Mouse (Mus musculus): ENCODE results near the gene Chn2. TPM values are rescaled to one million over a fixed set of nuclear protein-coding genes. Genes with fewer than 3 reads are reported as not detected.

Gene Chn2
- total RNA-seq, 2 experiments from 2014 or later: 5.4 to 6.2 TPM

DNA sequence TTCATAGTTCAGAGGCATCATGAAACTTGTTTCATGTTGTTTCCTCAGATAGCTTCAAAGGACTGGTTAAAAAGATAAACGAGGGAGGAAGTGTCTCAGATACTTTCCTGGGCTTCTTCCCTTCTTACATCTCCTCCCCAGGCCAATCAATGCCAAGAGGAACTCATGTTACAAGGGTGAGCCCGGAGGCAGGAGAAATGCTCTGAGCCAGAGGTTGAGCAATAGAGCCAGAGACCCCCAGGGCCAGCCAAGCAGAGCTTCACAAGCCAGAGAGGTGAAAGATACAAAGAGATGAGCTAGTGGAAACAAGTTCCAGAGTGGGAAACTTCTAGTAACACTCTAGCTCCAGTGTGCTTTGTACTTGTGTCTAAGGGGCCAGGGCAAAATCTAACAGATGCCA lies 38.9 kb downstream of the Chn2 start:
- DNase-seq: no peak

DNA sequence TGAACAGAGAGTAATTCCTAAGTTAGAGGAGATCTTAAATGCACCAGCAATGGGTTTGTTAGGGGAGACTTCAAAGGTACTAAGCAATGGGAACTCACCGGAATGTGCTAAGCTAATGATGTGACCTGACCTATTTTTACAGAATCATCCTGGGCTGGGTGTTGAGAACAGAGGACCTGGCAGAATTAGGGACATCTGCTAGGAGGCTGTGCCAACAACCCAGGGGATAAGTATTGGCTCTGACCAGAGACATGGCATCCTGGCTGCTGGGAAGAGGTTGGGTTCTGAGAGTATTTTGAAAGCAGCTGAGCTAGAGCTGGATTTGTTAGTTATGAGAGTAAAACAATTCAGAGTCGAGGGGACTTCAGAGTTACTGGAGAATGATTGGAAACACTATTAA lies 40.5 kb downstream of the Chn2 start:
- DNase-seq: no peak

DNA sequence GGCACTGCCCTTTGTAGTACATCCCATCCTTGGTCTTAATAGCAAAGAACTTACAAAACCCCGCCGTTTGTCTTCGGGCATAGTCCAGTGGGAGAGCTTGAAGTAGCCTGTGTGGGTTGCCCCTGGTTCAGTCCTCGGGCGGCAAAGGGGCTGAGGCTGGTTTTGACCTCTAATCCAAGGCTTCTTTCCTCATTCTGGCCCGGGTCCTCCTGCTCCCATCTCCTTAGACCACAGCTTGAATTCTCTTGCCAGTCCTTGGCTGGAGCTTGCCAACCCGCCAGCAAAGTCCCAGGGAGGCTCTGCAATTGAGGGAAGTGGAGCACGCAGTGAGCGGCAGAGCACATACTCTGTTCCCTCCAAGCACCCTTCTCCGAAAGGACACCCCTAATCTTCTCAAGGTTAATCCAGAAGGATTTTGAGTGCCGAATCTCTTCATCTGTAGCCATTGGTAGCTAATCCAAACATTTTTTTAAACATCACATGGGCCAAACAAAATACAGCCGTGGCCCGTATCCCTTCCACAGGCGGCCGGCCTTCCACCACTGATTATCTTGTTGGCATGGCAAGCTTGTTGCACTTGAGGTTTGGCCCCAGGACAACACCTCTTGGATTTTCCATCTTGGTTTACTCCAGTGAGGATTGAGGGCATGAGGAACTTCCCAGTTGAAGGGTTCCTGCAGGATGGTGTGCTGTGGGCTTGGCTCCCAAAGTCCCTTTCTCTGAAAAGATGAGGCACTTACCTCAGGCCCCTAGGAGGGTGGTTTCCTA lies 41.3 kb downstream of the Chn2 start:
- peak; percentile 54 for DNase-seq

DNA sequence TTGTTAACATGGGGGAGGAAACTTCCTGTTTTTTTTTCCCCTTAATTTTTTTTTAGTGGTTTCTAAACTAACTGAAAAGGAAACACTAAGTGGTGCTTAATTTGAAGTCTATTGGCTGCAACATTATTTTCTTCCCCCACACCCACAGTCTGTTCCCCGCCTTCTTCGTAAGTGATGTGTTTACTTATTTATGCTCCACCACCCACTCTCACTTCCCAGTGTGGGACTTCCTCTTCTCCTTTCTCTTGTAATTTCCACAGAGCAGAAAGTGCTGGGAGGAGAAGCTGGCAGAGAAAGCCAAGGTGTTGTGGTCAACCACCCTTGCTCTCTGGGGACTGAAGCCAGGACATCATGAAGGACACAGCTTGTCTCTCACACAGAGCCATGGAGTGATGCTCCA lies 43.2 kb downstream of the Chn2 start:
- DNase-seq: no peak

DNA sequence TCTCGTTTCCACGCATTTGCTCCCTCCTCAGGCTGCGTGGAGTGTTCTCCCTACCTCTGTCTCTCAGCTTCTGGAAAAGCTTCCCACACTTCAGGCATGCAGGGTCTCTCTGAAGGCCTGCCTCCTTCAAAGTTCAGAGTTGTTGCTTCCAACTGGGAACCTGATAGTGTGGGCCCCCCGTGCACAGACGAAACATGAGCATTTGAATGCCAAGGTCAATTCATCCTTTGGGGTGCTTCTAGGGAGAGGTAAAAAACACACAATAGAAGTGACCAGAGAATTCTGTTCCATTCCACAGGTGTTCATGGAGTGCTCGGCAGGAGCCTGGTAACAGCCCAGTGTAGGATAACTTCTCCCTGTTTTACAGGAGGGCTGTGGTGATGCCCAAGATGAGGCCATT lies 44.7 kb downstream of the Chn2 start:
- no peak for DNase-seq

DNA sequence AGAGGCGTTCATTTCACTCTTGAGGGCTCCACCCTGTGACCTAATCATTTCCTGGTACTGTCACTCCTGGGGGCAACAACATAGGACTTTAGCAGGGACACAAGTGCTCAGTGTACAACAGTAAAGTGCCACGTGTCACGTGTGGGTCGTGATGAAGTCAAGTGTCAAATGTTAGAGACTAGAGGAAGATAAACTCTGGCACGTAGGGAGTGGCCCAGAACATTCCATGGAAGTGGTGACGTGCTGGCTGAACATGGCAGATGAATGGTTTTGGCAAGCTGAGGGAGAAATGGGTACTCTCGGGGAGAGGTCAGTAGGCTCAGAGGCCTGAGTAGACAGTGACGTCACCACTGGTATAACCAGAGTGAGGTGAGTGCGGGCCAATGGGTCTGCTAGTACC lies 45.7 kb downstream of the Chn2 start:
- no peak for DNase-seq

DNA sequence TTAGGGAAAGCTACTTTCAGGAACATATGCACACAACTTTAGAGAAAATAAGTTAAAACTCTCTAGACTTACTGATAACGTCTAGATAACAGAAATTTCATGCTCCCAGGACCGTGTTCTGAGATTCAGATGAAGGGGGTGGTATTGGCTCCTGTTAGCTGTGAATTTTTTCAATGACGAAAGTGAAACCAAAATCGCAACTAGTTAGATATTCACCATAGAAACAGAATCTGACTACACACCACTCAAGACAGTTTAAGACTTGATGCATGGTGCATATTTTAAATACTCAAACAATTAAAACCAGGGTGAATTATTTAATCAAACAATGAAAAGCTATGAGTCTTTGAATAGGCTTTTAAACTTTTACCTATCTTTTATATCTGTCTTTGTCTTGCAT lies 48.8 kb downstream of the Chn2 start:
- DNase-seq: no peak

DNA sequence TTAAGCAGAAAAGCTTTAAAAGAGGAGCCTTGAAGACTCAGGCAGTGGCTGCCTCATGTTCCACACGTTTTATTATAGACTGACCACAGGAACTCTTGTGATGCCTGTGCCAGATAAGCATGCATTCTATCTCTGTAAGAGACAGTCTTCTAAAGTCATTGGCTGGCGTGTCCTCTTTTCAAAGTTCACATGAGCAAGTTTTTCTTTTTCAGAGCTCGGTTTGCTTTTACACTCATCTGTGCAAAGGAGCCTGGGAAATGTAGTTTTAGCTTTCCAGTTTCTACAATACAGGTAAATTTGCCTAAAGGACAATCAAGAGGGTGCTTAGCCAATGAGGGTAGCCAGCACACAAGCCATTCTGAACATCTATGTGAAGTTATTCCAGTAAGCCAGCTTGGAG lies 51.5 kb downstream of the Chn2 start:
- no peak for DNase-seq

DNA sequence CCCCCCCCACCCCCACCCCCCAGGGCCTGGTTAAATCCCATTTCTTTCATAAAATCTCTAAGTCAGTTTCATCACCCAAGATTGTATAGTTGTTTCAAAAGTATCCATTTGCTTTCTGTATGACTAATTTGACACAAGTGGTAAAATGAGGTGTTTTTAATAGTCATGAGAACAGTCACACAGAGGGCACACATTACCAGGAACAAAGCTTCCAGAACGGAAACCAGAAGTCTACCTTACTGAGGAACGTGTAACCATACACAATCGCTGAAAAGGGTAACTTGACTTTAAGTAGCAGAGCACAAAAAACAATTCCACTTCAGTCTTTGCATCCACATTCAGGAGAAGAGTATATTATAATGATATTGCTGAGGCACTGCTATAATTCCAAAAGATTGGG lies 53.6 kb downstream of the Chn2 start:
- DNase-seq: no peak

DNA sequence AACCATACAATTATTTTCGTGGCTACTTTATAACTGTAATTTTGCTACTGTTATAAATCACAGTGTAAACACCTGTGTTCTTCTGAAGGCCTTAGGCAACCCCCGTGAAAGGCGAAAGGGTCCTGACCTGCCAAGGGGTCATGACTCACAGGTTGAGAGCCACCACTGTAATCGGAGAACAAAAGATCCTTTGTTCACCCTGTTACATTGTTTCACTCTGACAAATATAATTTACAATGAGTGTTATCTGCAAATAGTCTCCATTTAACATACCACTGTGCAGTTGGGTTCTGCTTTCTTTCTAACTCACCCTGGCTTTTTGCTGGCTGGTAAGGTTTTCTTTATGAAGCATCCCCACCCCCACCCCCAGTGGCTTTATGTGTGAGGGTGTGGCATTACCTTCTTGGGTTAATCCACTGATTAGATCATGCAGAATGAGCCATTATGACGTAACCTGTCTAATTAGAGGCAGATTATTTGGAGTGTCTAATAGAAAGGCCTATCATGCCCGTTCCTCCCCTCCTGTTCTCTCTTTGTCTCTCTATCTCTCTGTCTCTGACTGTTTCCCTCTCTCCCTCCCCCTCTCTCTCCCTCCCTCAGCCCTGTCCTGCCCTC lies 56.9 kb downstream of the Chn2 start:
- no peak for DNase-seq

DNA sequence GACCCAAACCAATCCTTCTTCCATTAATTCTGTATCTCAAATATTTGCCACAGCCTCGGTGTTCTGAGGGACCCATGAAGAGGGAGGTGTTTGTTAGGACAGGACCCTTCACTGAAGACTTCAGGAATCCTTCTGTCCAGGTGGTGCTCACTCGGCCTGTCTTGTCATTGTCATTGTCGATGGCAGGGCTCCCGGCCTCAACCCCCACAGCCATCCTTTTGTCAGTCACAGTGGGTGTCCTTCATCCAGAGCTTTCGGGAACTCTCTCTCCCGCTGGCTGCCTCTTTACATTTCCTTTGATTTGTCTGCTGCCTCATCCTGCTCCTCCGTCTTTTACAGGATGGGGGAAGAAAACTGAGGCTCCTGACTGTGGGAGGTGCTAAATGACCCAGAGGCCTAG lies 57.5 kb downstream of the Chn2 start:
- DNase-seq: no peak

DNA sequence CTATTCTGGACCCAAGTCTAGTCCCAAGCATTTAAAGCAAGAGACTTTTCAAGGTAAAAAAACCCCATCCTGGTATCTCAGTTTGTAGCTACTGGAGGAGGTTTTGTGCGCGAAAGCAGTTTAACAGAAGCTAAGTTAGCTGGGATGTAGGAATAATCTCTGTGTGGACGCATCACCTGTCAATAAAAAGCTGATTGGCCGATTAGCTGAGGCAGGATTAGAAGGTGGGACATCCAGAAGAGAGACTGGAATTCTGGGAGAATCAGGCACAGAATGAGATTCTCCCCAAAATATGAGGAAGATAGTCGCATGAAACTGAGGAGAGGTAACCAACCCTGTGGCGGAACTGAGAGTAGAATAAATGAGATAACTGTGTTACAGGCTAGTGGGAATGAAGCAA lies 59.0 kb downstream of the Chn2 start:
- no peak for DNase-seq

DNA sequence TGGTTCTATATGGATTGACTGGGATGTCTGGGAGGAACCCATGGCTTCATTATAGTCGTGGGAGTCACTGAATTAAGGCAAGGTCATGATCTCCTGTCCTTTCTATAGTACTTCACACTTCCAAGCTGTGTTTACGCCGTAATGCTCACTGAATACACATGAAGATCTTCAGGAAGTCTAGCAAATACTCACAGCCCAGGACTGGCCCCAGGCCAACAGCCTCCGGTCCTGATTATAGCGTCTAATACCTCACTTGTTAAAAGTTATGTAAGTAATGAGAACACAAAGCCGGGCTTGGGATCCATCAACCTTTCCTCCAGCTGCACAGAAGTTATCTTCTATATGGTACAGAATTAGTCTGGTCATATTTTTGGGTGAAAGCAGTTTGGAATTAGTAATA lies 60.3 kb downstream of the Chn2 start:
- DNase-seq: peak; percentile 56

DNA sequence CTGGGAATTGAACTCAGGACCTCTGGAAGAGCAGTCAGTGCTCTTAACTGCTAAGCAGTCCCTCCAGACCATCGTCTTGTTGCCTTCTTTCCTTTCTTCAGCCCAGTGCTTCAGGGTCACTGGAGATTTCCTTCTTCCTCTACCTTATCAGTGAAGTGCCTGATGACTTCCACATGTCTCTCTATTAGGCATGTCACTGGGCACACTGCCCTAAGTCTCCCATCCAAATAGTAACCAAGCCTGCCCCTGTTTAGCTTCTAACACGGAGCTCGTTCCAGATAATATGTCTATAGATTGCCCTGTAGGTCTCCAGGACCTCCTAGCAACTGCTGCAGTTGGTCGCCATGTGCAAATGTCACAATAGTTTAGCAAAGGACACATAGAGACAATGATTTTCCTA lies 62.9 kb downstream of the Chn2 start:
- peak; percentile 26 for DNase-seq

DNA sequence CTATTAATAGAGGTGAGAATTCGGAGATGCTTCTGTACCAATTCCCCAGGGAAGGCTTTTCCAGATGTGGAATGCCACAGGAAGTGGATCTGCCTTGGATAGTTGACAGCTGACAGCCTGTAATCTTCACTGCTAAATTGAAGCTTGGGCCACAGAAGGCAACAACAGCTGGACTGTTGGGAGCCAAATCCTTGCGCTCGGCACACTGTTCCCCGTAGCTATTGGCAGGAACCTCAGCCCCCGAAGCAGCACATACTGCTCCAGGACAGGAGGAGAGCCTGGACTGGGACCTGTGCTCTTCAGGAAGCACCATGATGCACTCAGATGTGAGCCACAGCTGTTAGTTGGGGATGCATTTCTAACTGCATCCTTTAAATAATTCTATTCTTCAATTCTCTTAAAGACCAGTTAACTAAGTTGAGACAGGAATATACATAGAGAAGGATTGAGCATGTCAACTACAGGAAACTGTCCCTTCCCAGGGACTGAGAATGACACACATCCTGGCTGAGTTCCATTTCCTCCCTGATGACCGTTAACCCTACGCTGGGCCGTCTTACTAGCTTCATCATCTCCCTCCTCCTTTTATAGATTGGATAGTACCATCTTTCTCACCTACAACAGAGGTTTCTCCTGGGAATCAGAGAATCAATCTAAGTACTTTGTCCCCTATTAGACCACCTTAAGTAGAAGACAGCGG lies 64.1 kb downstream of the Chn2 start:
- DNase-seq: peak; percentile 36

DNA sequence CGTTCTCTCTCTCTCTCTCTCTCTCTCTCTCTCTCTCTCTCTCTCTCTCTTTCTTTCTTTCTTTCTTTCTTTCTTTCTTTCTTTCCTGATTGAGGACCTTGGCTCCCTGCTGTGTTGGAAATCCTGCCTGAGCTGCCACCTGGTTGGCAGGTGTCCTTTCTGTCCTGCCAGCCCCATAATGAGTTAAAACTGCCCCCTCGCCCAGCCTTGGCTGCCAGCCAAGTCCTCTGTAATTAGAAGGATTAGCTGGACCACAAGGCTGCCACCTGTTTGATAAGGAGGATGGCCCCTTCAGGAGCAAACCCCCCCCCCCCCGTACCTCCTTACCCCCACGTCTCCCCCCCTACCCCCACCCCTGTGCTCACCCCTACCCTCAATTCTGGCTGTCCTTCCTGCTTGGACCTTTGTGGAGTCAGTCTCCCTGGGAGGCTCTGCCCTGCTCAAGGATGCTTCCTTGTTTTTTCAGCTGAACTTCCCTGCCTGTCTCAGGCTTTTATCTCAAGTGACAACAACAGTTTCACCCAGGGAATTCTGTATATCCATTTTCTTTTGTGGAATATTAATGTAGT lies 72.1 kb downstream of the Chn2 start:
- DNase-seq: peak; percentile 21

DNA sequence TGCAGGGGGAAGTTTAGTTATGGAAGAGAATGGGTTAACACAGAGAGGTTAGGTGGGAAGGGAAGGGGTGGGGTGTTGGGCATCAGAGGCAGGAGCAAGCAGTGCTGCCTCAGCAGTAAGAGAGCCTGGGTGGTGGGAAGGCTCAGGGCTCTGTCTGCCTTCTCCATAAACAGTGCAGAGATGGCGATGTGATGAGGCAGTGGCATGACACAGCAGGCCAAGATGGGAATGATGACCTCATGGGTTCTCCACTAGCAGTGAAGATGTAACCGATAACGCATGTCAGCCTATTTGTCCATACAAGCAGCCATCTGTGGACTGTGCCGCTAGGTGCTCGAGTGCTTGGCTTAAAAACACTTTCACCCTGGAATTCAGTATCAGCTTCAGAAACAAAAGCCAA lies 74.0 kb downstream of the Chn2 start:
- no peak for DNase-seq

DNA sequence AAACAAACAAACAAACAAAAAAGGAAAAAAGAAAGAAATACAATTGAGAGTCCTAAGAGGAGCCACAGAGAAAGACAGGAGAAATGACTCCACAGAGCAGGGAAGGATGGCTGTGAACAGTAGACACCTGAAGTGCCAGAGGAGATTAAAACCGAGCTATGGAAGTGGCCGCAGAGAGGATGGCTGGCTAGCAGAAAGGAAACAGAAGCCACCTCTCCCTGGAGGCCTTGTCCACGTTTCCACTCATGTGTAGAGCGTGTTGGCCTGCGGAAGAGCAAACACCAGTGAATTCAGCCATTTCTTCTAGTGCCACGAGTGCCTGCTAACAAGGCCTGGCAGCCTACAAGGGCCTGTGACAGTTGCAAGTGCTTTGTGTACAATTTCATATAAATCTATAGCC lies 75.1 kb downstream of the Chn2 start:
- no peak for DNase-seq

DNA sequence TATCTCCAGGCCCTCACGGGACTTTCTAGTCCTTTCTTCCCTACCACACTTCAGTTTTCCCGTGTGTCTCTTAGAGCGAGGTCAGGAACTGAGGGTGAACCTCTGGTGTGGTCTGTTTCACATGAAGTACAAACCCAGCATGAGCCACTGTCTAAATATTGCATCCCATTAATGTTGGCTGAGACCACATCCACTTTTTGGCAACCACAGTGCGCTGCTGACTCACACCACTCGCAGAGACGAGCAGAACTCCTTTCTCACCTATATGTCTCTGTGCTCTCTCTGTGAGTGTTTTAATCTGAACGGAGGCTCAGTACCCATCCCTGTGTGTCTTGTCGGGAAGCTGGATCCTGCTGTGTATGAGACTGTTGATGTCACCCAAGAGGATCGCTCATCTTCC lies 76.9 kb downstream of the Chn2 start:
- DNase-seq: no peak

DNA sequence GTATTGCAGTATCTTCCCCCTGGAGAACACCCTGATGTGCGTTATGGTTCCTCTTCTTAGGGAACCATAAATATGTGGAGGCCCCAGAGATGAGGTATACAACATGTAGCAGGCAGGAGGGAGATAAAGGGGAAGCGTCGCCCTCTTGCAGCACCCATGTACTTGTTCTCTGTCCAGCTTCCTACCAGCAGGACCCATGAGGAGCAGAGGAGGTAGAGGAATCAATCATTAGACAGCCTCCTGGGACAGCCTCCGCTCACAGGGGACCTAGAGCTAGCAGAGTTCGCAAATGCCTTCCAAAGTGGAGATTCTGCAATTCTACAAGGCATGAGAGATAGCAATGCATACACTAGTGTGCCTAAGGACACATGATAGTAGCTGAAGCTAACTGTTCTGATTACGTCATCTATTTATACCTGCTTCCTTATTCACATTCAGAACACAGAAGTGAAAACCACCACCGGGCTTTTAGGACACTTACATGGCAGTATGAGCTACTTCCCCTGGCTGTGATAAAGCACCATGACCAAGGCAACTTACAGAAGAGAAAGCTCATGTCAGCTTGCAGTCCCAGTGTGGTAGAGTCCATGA lies 77.7 kb downstream of the Chn2 start:
- no peak for DNase-seq

DNA sequence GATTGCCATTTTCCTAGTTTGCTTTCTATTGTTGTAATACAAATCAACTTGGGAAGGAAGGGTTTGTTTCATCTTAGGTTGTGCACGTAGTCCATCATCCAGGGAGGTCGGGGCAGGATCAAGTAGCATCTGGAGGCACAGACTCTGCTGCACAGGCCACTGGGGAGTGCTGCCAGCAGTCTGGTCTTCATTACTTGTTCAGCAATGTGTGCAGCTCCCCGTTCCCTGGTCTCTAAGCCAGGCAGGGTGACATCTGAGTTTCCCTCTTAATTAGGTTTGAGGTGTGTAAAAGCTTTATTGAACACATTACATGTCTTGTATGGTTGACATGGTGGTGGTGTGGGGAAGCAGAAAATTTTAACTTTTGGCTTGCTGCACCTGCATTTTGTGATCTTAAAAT lies 79.0 kb downstream of the Chn2 start:
- DNase-seq: no peak

DNA sequence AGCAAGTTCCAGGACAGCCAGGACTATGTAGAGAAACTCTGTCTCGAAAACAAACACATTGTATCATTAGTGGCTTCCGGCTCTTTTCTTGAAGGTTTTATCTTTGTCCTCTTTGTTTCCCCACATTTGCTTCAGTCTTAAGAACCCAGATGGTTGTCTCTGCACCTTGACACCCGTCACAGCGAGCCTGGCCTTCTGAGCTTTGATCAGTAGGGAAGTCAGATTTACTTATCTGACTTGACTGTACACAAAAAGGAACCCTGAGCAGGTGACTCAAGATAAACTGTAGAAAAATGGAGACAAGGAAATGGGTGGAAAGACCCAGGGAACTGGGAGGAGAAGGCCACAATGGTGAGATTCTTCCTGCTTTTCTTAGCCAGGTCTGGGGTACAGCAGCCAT lies 79.5 kb downstream of the Chn2 start:
- DNase-seq: no peak

DNA sequence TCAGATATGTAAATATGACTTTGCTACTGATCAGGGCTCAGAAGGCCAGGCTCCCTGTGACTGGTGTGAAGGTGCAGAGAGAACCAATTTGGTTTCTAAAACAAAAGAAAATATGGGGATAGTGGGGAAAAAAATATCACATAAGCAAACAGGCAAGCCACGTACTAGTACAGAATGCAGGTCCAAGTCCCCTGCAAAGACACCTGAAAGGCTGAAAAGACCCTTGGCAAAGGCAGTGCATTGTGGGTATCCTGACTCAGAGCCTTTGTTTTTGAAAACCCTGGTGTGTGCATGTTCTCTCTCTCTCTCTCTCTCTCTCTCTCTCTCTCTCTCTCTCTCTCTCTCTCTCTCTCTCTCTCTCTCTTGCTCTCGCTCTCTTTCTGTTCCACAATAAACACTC lies 80.1 kb downstream of the Chn2 start:
- DNase-seq: no peak

All from heart, postnatal 4 days (tissue).